Mouse (Mus musculus) c-Kit-positive CD71-positive TER-119-negative erythroid progenitor cells, embryonic 14.5 days (primary cell): ENCODE data around the gene Fgfr2.
A peak's percentile ranks its signal among the peaks of the same experiment; 100 is the strongest.

Source experiments
- DNase-seq: peaks from one replicate; pipeline ENCODE4 v3.0.0-alpha.2; 2013; ENCODE audit warnings: low read depth

Fgfr2 gene

GRCm38 (mm10) chr7:133040688-133041345 lies 82.3 kb downstream of the Fgfr2 start:
- DNase-seq = no peak

- DNase-seq = no peak
Observed at GRCm38 (mm10) chr7:133039556-133040255, 83.4 kb downstream of the Fgfr2 start.

GRCm38 (mm10) chr7:133037618-133038017 lies 85.5 kb downstream of the Fgfr2 start:
- no peak for DNase-seq

- no peak for DNase-seq
Observed at GRCm38 (mm10) chr7:133037217-133037616, 85.9 kb downstream of the Fgfr2 start.

- DNase-seq = no peak
Observed at GRCm38 (mm10) chr7:133035901-133036300, 87.2 kb downstream of the Fgfr2 start.

- peak; percentile 34 for DNase-seq
Observed at GRCm38 (mm10) chr7:133032589-133033203, 90.5 kb downstream of the Fgfr2 start.

- DNase-seq = no peak
Observed at GRCm38 (mm10) chr7:133029496-133030047, 93.6 kb downstream of the Fgfr2 start.

- DNase-seq = no peak
Observed at GRCm38 (mm10) chr7:133029004-133029403, 94.1 kb downstream of the Fgfr2 start.

GRCm38 (mm10) chr7:133027930-133028329 lies 95.2 kb downstream of the Fgfr2 start:
- DNase-seq = no peak

GRCm38 (mm10) chr7:133024694-133025093 lies 98.5 kb downstream of the Fgfr2 start:
- no peak for DNase-seq

GRCm38 (mm10) chr7:133019481-133020020 lies 103.6 kb downstream of the Fgfr2 start:
- DNase-seq = no peak

- DNase-seq = no peak
Observed at GRCm38 (mm10) chr7:133018961-133019360, 104.2 kb downstream of the Fgfr2 start.

- no peak for DNase-seq
Observed at GRCm38 (mm10) chr7:133015416-133016070, 107.6 kb downstream of the Fgfr2 start.

- DNase-seq = no peak
Observed at GRCm38 (mm10) chr7:133014631-133015030, 108.5 kb downstream of the Fgfr2 start.

- no peak for DNase-seq
Observed at GRCm38 (mm10) chr7:133013923-133014322, 109.2 kb downstream of the Fgfr2 start.

- no peak for DNase-seq
Observed at GRCm38 (mm10) chr7:133012637-133013366, 110.3 kb downstream of the Fgfr2 start.

GRCm38 (mm10) chr7:133011611-133012010 lies 111.5 kb downstream of the Fgfr2 start:
- DNase-seq = no peak

GRCm38 (mm10) chr7:133011191-133011590 lies 112.0 kb downstream of the Fgfr2 start:
- no peak for DNase-seq

GRCm38 (mm10) chr7:133010477-133010876 lies 112.7 kb downstream of the Fgfr2 start:
- no peak for DNase-seq

GRCm38 (mm10) chr7:133009676-133010075 lies 113.5 kb downstream of the Fgfr2 start:
- no peak for DNase-seq

- DNase-seq = no peak
Observed at GRCm38 (mm10) chr7:133008663-133009062, 114.5 kb downstream of the Fgfr2 start.
